Mouse (Mus musculus): ENCODE results near the gene Slc12a6. TPM values are rescaled to one million over a fixed set of nuclear protein-coding genes. Genes with fewer than 3 reads are reported as not detected.

The Slc12a6 gene
- polyA plus RNA-seq, 1 experiment from 2014 or later = 4.1 TPM

DNA sequence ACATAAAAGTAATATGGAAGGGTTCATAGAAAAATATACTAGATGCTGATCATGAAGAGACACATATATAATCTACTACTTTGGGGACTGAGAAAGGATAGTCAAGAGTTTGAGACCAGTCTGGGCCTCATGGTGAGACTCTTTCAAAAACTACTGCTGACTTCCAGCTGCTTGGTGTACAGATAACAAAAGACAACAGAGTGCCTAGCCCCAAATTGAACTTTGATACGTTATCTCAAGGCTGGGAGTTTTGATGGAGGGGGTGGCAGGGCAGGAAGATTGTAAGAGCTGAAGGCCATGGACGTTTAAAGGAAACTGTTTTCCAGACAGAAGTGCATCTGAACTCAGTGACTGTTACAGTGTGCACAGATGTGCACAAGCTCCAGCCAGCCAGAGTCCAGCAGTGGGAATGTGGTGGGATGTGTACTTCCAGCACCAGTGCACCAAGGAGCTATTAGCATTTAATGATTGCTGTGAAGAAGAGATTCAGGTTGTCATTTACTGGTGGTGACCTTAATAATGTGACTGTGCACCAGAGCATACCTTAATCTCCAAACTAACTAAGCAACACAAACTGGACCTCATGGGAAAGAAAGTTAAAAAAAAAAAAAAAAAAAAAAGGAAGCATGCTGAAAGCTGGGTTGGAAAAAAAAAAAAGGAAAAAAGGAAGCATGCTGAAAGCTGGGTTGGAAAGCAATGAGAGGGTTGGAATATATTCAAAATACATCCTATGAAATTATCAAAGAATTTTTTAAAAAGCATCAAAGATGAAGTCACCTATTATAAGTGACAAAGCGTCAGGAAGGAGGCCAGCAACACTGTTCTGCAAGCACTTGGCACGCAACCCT lies 66.7 kb downstream of the Slc12a6 start:
- no peak overlapping the region for H3K4me3 ChIP-seq (ENCODE audit: low read depth, low read length)
- H3K9ac ChIP-seq (replicated peaks) = no peak overlapping the region
- WGBS (ENCODE audit: insufficient replicate concordance) = 59% methylated on average over 4 of the region's 4 CpGs
- ATAC-seq (no peak), DNase-seq (no peak)
- no peaks in the 10 kb centered on the region for H3K27me3 ChIP-seq (ENCODE audit: insufficient read depth, low read length)
- H3K4me1 ChIP-seq (ENCODE audit: insufficient read depth) = peaks cover 3% of the 10 kb centered on the region
- no peak overlapping the region for H3K4me2 ChIP-seq (ENCODE audit: low read depth, low read length)
- H3K9me3 ChIP-seq (ENCODE audit: low read length) = no peaks in the 10 kb centered on the region
- TF ChIP-seq CTCF (IDR thresholded peaks at IDR 0.05; ENCODE audit: low read depth) = no peak
- TF ChIP-seq EP300 (IDR thresholded peaks at IDR 0.05; ENCODE audit: low read depth) = no peak
- peaks cover 26% of the 10 kb centered on the region for H3K36me3 ChIP-seq (replicated peaks; ENCODE audit: insufficient read depth, low read length)
- H3K27ac ChIP-seq (ENCODE audit: low read depth) = no peak overlapping the region

DNA sequence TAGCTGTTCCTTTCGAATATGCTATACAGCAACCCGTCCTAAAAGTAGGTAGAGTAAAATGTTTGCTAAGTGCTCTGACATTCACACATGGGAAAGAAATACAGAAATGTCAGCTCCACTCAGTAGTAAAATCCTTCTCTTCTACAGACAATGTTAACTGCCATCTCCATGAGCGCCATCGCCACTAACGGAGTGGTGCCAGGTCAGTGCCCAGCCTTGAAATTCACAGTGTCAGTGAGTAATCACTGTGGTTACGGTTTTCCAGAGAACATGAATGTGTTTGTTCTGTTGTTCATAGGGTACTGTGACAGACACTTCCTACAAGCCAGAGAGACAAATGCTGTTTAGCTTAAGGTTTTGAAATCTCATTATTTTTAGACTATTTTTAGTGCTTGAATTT lies 71.6 kb downstream of the Slc12a6 start:
- 88% methylated on average over 6 of the region's 6 CpGs for WGBS (ENCODE audit: insufficient replicate concordance)
- Histone ChIP-seq H3K9me3 (ENCODE audit: low read length) (no peaks in the 10 kb centered on the region), H3K4me1 (ENCODE audit: insufficient read depth) (peaks cover 1% of the 10 kb centered on the region), H3K27ac (ENCODE audit: low read depth) (no peak overlapping the region), H3K36me3 (replicated peaks; ENCODE audit: insufficient read depth, low read length) (peaks cover 60% of the 10 kb centered on the region), H3K27me3 (ENCODE audit: insufficient read depth, low read length) (no peaks in the 10 kb centered on the region), H3K4me2 (ENCODE audit: low read depth, low read length) (no peak overlapping the region), H3K4me3 (ENCODE audit: low read depth, low read length) (no peak overlapping the region), H3K9ac (replicated peaks) (no peak overlapping the region)
- ATAC-seq (no peak), DNase-seq (no peak)
- TF ChIP-seq EP300 (IDR thresholded peaks at IDR 0.05; ENCODE audit: low read depth) = no peak
- TF ChIP-seq CTCF (IDR thresholded peaks at IDR 0.05; ENCODE audit: low read depth) = no peak

DNA sequence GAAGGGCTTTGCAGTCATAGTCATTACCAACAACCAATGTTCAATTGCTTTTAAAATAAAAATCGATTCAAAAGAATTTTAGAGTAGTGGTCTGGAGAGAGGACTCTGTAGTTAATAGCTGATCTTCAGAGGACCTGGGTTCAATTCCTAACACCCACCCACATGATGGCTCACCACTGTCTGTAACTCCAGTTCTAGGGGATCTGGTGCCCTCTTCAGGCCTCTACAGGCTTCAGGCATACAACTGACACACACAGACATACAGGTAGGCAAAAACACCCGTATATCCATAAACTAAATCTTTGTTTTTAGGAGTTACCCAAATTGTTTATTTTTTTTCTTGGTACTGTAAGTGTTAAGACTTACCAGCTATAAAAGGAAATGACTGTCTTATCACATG lies 74.1 kb downstream of the Slc12a6 start:
- peaks cover 60% of the 10 kb centered on the region for H3K36me3 ChIP-seq (replicated peaks; ENCODE audit: insufficient read depth, low read length)
- peak; percentile 53 for TF ChIP-seq CTCF (IDR thresholded peaks at IDR 0.05; ENCODE audit: low read depth)
- no peak for TF ChIP-seq EP300 (IDR thresholded peaks at IDR 0.05; ENCODE audit: low read depth)
- no peaks in the 10 kb centered on the region for H3K4me1 ChIP-seq (ENCODE audit: insufficient read depth)
- no peak overlapping the region for H3K4me3 ChIP-seq (ENCODE audit: low read depth, low read length)
- no peak overlapping the region for H3K27ac ChIP-seq (ENCODE audit: low read depth)
- DNase-seq (no peak), ATAC-seq (no peak)
- WGBS (ENCODE audit: insufficient replicate concordance) = 82% methylated on average over 2 of the region's 2 CpGs
- H3K27me3 ChIP-seq (ENCODE audit: insufficient read depth, low read length) = no peaks in the 10 kb centered on the region
- no peaks in the 10 kb centered on the region for H3K9me3 ChIP-seq (ENCODE audit: low read length)
- no peak overlapping the region for H3K9ac ChIP-seq (replicated peaks)
- H3K4me2 ChIP-seq (ENCODE audit: low read depth, low read length) = no peak overlapping the region

DNA sequence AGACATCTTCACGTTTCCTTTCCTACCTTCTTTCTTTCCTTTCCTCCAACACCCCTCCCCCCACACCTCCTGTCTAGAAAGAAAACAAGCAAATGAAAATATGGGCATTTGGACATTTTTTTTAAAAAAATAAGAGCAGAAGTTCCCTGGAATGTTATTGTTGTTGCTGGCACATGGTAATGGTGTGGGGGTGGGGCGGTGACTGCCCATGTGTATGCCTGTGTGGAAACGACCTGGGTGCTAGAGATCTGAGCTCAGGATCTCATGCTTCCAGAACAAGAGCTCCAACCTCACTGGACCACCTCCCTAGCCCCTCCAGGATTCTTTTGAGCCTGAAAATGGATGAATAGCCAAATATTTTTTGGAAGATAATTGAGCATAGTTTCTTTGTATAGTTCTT lies 75.5 kb downstream of the Slc12a6 start:
- H3K9me3 ChIP-seq (ENCODE audit: low read length) = no peaks in the 10 kb centered on the region
- no peak overlapping the region for H3K4me3 ChIP-seq (ENCODE audit: low read depth, low read length)
- H3K9ac ChIP-seq (replicated peaks) = no peak overlapping the region
- no peaks in the 10 kb centered on the region for H3K27me3 ChIP-seq (ENCODE audit: insufficient read depth, low read length)
- no peak overlapping the region for H3K27ac ChIP-seq (ENCODE audit: low read depth)
- H3K4me1 ChIP-seq (ENCODE audit: insufficient read depth) = no peaks in the 10 kb centered on the region
- H3K36me3 ChIP-seq (replicated peaks; ENCODE audit: insufficient read depth, low read length) = peaks cover 57% of the 10 kb centered on the region
- DNase-seq (no peak), ATAC-seq (no peak)
- no peak overlapping the region for H3K4me2 ChIP-seq (ENCODE audit: low read depth, low read length)
- TF ChIP-seq CTCF (IDR thresholded peaks at IDR 0.05; ENCODE audit: low read depth) (no peak), EP300 (IDR thresholded peaks at IDR 0.05; ENCODE audit: low read depth) (no peak)
- 70% methylated on average over 3 of the region's 3 CpGs for WGBS (ENCODE audit: insufficient replicate concordance)

DNA sequence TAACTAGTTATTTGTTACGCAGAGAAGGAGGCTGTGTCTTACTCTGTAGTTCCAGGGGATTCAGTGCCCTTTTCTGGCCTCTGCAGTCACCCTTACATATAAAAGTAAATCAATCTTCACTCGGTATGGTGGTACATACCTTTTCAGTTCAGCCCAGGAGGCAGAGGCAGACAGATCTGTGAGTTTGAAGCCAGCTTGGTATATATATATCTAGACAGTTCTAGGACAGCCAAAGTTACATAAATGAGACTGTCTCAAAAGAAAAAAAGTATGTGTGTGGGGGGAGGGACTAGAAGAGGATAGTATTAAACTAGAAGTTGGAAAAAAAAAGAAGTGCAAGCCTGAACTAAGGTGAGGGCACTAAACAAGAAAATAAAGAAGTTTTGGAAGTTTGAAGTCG lies 82.6 kb downstream of the Slc12a6 start:
- H3K9ac ChIP-seq (replicated peaks) = no peak overlapping the region
- H3K9me3 ChIP-seq (ENCODE audit: low read length) = no peaks in the 10 kb centered on the region
- H3K4me2 ChIP-seq (ENCODE audit: low read depth, low read length) = no peak overlapping the region
- ATAC-seq = no peak
- no peak overlapping the region for H3K4me3 ChIP-seq (ENCODE audit: low read depth, low read length)
- H3K4me1 ChIP-seq (ENCODE audit: insufficient read depth) = no peaks in the 10 kb centered on the region
- no peaks in the 10 kb centered on the region for H3K27me3 ChIP-seq (ENCODE audit: insufficient read depth, low read length)
- H3K27ac ChIP-seq (ENCODE audit: low read depth) = no peak overlapping the region
- DNase-seq = no peak
- TF ChIP-seq CTCF (IDR thresholded peaks at IDR 0.05; ENCODE audit: low read depth) (no peak), EP300 (IDR thresholded peaks at IDR 0.05; ENCODE audit: low read depth) (no peak)
- 76% methylated on average over 3 of the region's 3 CpGs for whole genome bisulfite sequencing (ENCODE audit: insufficient replicate concordance)
- H3K36me3 ChIP-seq (replicated peaks; ENCODE audit: insufficient read depth, low read length) = peaks cover 62% of the 10 kb centered on the region

DNA sequence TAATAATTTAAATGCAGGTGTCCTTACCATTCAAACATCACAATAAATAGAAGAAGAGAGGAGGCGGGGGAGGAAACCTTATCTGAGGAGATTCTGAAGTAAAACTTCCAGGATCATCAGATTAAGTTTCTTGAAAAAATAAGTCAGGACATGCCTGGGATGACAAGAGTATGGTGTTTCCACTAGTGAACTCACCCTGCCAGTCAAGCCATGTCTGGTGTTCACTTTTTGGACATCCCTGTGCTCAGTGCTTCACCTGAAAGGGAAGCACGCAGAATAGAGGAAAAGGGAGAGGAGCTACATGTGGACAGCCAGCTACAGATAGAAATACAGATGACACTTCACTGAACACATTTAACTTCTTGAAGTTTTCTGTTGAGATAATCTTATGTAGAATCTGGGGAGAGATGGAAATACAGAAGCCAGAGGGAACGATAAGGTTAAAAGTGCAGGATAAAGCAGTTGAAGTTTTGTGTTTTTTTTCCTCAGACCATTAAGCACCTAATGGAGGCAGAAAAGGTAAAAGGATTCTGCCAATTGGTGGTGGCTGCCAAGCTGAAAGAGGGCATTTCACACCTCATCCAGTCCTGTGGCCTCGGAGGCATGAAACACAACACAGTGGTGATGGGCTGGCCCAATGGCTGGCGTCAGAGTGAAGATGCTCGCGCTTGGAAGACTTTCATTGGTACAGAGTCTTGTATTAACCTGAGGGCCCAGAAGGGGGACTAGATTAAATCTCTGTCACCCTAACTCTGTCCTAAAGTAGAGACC lies 88.2 kb downstream of the Slc12a6 start:
- Histone ChIP-seq H3K4me3 (ENCODE audit: low read depth, low read length) (no peak overlapping the region), H3K27me3 (ENCODE audit: insufficient read depth, low read length) (no peaks in the 10 kb centered on the region), H3K27ac (ENCODE audit: low read depth) (no peak overlapping the region), H3K36me3 (replicated peaks; ENCODE audit: insufficient read depth, low read length) (peaks cover 80% of the 10 kb centered on the region), H3K9me3 (ENCODE audit: low read length) (no peaks in the 10 kb centered on the region), H3K4me1 (ENCODE audit: insufficient read depth) (no peaks in the 10 kb centered on the region), H3K4me2 (ENCODE audit: low read depth, low read length) (no peak overlapping the region), H3K9ac (replicated peaks) (no peak overlapping the region)
- TF ChIP-seq CTCF (IDR thresholded peaks at IDR 0.05; ENCODE audit: low read depth) (no peak), EP300 (IDR thresholded peaks at IDR 0.05; ENCODE audit: low read depth) (no peak)
- 90% methylated on average over 7 of the region's 7 CpGs for WGBS (ENCODE audit: insufficient replicate concordance)
- DNase-seq = no peak
- ATAC-seq = no peak
